Mouse (Mus musculus) intestine, embryonic 14.5 days (tissue): ENCODE measurements around the gene Arl6ip1. TPM values are rescaled to one million over a fixed set of nuclear protein-coding genes. Genes with fewer than 3 reads are reported as not detected.
"Not testable (repeated sequence)": the region's sequence is repeated elsewhere in the genome, so short reads cannot be mapped to it uniquely, and the experiment has no call there.

Experiments used
- ATAC-seq: fragments of 200-750 bp; cut with Nextera tagmentation; replicated peaks from 2 replicates; pipeline ENCODE4 v1.8.0; 2017; ENCODE audit warnings: low read depth, moderate number of reproducible peaks, moderate TSS enrichment, moderate library complexity; ENCODE audit not compliant: low FRiP score, low TSS enrichment
- DNase-seq: peaks from one replicate; pipeline ENCODE4 v3.0.0-alpha.2; 2018; ENCODE audit warnings: low spot score
- H3K27ac ChIP-seq: fragments of 300-500 bp; sonication (generic); 2 replicates; pipeline ENCODE4 v1.5.1; 2014; ENCODE audit warnings: low read depth, mild to moderate bottlenecking, control low read depth
- H3K27me3 ChIP-seq: fragments of 300-500 bp; sonication (generic); replicated peaks from 2 replicates; pipeline ENCODE4 v1.6.1; 2014; ENCODE audit warnings: low read length, control low read depth; ENCODE audit not compliant: control insufficient read depth, insufficient read depth
- H3K36me3 ChIP-seq: fragments of 300-500 bp; sonication (generic); 2 replicates; pipeline ENCODE4 v1.6.1; 2014; ENCODE audit warnings: low read length, control low read depth; ENCODE audit not compliant: control insufficient read depth, insufficient read depth
- H3K4me1 ChIP-seq: fragments of 300-500 bp; sonication (generic); replicated peaks from 2 replicates; pipeline ENCODE4 v1.6.1; 2014; ENCODE audit warnings: low read length, control low read depth, mixed read lengths; ENCODE audit not compliant: control insufficient read depth, insufficient read depth
- H3K4me2 ChIP-seq: fragments of 300-500 bp; sonication (generic); 2 replicates; pipeline ENCODE4 v1.6.1; 2014; ENCODE audit warnings: low read length
- H3K4me3 ChIP-seq: fragments of 300-500 bp; sonication (generic); 2 replicates; pipeline ENCODE4 v1.5.1; 2014; ENCODE audit warnings: low read depth, low read length, control low read depth, mixed read lengths
- H3K9ac ChIP-seq: fragments of 300-500 bp; sonication (generic); 2 replicates; pipeline ENCODE4 v1.6.1; 2014; ENCODE audit warnings: mild to moderate bottlenecking, low read length
- H3K9me3 ChIP-seq: fragments of 300-500 bp; sonication (generic); 2 replicates; pipeline ENCODE4 v1.6.1; 2016; ENCODE audit warnings: low read length, control low read depth; ENCODE audit not compliant: control insufficient read depth
- WGBS: fragments of 180-500 bp; shearing (Covaris S2); extraction: QIAGEN DNeasy Blood & Tissue Kit; methylation state at CpG from one replicate; pipeline ENCODE4 v1.1.7; 2014; 5-methylcytosine and 5-hydroxymethylcytosine counted together
- polyA plus RNA-seq: library from polyadenylated mRNA; unstranded; fragments of >200 nt; fragmentation: Nextera tagmentation; extraction: Ambion mirVana; gene quantifications from 2 replicates; pipeline ENCODE4 v1.2.1, GENCODE M21; 2014

Arl6ip1 gene
- polyA plus RNA-seq, result 323 and 348 TPM in 2 replicates

DNA sequence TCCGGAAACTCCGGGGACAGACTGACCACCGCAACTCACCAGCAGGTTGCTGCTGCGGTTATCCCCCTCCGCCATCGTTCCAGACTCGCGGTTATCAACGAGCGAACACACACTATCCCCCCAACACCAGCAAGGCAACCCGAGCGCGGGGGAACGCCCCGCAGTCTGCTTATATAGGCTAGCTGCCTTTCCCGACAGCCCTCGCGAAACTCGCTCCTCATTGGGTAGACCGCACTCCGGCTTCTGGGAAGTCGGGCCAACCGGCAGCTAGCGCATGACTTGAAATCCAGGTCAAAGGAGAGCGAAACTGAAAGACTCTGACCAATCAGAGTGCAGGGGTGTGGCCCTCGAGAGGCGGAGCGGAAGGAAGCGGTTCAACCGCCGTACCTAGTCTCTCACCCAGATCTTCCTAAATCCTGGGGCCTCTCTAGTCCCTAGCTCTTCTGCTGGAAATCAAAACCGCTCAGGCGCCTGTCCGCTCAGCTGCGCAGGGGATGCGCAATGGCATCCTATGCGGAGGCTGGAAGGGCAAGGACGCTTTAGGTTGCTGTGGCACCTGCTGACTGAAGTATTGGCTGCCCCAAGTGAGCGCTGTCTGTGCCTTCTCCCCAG, at the start of gene Arl6ip1:
Arl6ip1 (minus strand) TSS at position 233 of the 612 bp plus-strand sequence.
- H3K4me3 ChIP-seq, result peak within 1 kb of the TSS; percentile 78
- ATAC-seq (peak; percentile 98), DNase-seq (peak; percentile 99)
- H3K4me2 ChIP-seq, result peak within 1 kb of the TSS; percentile 75
- H3K36me3 ChIP-seq, result peaks cover 22% of the 10 kb centered on the region
- H3K27me3 ChIP-seq, result no peaks in the 10 kb centered on the region
- H3K27ac ChIP-seq, result peak within 1 kb of the TSS; percentile 94
- H3K9me3 ChIP-seq, result no peaks in the 10 kb centered on the region
- peak within 1 kb of the TSS; percentile 88 for H3K9ac ChIP-seq
- under 1% methylated on average over 39 of the region's 39 CpGs for WGBS
- peaks cover 21% of the 10 kb centered on the region for H3K4me1 ChIP-seq

DNA sequence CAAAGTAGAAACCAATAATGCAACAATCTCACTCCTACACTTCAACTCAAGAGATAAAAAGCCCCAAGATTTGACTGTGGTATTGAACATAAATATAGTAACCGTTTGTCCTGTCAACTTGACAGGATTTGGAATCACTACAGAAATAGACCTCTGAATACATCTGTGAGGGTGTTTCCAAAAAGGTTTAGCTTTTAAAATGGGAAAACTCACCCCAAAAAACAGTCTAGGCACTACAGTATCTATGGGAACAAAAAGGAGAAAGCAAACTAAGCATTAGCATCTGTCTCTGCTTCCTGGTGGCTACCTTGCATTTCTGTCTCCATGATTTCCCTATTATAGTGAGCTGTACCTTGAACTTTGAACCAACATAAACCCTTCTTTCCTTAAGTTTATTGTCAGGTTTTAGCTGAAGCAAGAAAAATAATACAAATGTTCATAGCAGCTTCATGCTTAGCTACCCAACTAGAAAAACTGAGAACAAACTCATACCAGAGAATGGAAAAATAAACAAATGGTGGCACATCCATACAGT, 46.4 kb upstream of the Arl6ip1 start:
- WGBS, result 86% methylated on average over 1 of the region's 1 CpGs
- Histone ChIP-seq H3K9ac (no peak overlapping the region), H3K27me3 (no peaks in the 10 kb centered on the region), H3K4me3 (no peak overlapping the region), H3K9me3 (no peaks in the 10 kb centered on the region), H3K27ac (no peak overlapping the region), H3K4me1 (no peaks in the 10 kb centered on the region), H3K36me3 (peaks cover 74% of the 10 kb centered on the region), H3K4me2 (no peak overlapping the region)
- ATAC-seq (no peak), DNase-seq (no peak)

DNA sequence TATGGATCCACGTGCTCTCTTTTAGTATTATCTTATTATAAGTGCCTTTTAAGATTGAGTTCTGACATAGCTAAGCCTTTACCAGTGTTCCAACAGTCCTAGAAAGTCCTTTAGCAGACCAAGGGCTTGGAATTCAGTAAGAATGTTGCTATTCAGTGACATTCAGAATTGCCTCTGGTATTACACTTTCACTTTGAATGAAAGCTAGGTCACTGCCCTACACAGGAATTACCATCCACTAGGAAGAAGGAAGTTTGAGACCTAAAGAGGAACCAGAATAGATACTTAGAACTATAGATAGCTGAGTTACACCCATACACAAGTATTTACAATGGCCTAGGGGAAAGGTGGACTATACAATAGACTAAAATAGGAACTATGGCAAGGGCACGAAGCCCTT, 40.7 kb upstream of the Arl6ip1 start:
- DNase-seq, H3K27ac ChIP-seq, H3K4me3 ChIP-seq, H3K4me2 ChIP-seq, H3K9me3 ChIP-seq, H3K9ac ChIP-seq, H3K27me3 ChIP-seq, ATAC-seq, H3K4me1 ChIP-seq: not testable (repeated sequence)
- peaks cover 86% of the 10 kb centered on the region for H3K36me3 ChIP-seq
- 94% methylated on average over 2 of the region's 2 CpGs for WGBS

DNA sequence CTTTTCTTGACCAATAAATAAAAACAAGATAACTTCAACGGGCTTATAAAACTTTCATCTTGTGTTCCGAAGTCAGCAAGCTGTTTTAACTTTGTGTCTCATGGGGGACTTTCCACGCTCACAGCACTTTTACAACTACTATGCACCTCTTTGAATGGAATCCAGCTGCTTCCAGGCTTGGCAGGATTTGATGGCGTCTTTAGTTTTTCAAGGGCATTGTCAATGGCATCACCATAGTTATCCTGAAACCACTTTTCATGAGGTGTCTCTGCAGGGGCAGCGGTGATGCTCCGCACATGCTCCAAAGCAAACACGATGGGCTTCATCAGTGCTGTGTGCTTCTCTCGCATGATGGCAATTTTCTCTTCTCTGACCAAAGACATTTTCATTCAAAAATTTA, 33.5 kb upstream of the Arl6ip1 start:
- DNase-seq (no peak), ATAC-seq (no peak)
- peaks cover 66% of the 10 kb centered on the region for H3K36me3 ChIP-seq
- no peaks in the 10 kb centered on the region for H3K9me3 ChIP-seq
- H3K9ac ChIP-seq, result no peak overlapping the region
- no peaks in the 10 kb centered on the region for H3K27me3 ChIP-seq
- WGBS, result 95% methylated on average over 8 of the region's 8 CpGs
- H3K4me2 ChIP-seq, result no peak overlapping the region
- H3K4me1 ChIP-seq, result no peaks in the 10 kb centered on the region
- no peak overlapping the region for H3K4me3 ChIP-seq
- no peak overlapping the region for H3K27ac ChIP-seq

DNA sequence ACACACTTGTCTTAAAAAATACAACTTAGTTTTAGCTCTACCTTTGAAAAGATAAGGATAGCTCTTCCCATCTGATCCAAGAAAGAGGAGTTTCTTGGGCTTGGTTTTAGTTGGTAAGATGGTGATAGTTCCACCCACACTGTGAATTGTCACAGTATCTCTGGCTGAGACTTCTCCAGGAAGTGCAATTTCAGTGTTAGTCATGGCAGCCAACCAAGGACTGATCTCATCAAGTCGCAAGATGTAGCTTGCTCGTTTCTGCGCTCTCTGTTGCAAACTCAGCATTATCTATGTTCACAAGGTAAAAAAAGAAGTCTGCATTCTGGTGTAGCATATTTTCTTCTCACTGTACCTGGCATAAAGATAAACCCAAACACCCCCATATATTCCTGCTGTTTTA, 30.7 kb upstream of the Arl6ip1 start:
- H3K36me3 ChIP-seq, result peaks cover 66% of the 10 kb centered on the region
- no peak for DNase-seq

DNA sequence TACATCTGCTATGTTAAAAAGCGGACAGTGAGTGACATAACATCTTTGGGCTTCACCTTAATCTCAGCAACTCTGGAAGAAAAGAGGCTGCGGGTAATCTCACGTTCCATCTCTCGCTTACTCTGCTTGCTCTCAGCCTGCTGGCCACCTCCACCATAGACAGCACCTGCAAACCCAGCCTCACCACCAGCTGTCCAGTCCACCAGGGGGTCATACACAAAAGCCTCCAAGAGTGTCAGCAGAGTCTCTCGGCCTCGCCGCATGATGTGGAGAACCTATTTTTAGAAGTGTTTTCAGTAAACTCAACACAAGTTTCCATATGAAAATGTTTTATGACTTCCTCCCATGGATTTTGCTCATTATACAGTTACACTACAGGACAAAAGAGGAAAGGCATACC, 27.0 kb upstream of the Arl6ip1 start:
- no peaks in the 10 kb centered on the region for H3K4me1 ChIP-seq
- 90% methylated on average over 7 of the region's 7 CpGs for WGBS
- peaks cover 80% of the 10 kb centered on the region for H3K36me3 ChIP-seq
- H3K9me3 ChIP-seq, result no peaks in the 10 kb centered on the region
- no peak overlapping the region for H3K4me3 ChIP-seq
- H3K4me2 ChIP-seq, result no peak overlapping the region
- no peak overlapping the region for H3K9ac ChIP-seq
- DNase-seq, result no peak
- no peaks in the 10 kb centered on the region for H3K27me3 ChIP-seq
- no peak overlapping the region for H3K27ac ChIP-seq
- ATAC-seq, result no peak

More for the DNA sequence above, 30.7 kb upstream of the Arl6ip1 start:
- no peak for ATAC-seq
- no peaks in the 10 kb centered on the region for H3K9me3 ChIP-seq
- no peak overlapping the region for H3K4me3 ChIP-seq
- H3K4me1 ChIP-seq, result no peaks in the 10 kb centered on the region
- no peak overlapping the region for H3K4me2 ChIP-seq
- no peak overlapping the region for H3K9ac ChIP-seq
- WGBS, result 91% methylated on average over 3 of the region's 3 CpGs
- H3K27ac ChIP-seq, result no peak overlapping the region
- no peaks in the 10 kb centered on the region for H3K27me3 ChIP-seq

DNA sequence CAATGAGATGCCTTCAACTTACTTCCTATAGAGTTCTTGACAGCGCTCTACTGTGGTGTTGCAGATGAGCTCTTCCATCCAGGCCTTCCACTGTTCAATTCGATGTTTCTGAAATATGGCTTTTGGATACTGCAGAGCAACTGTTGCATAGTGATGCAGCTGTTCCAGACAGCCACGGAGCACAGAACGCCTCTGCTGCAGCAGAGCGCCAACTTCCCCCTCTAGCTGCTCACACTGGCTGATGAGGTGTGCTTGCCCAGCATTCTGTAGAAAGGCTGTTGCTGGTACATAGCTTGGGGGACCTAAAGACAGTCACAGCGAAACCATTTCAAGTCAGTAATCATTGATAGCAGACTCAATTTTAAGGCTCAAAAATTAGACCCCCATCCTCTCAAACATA, 24.7 kb upstream of the Arl6ip1 start:
- H3K36me3 ChIP-seq, result peaks cover 80% of the 10 kb centered on the region
- H3K9ac ChIP-seq, result no peak overlapping the region
- WGBS, result 95% methylated on average over 6 of the region's 6 CpGs
- H3K4me2 ChIP-seq, result no peak overlapping the region
- no peak overlapping the region for H3K4me3 ChIP-seq
- DNase-seq, result no peak
- H3K9me3 ChIP-seq, result no peaks in the 10 kb centered on the region
- H3K27me3 ChIP-seq, result no peaks in the 10 kb centered on the region
- ATAC-seq, result no peak
- no peaks in the 10 kb centered on the region for H3K4me1 ChIP-seq
- H3K27ac ChIP-seq, result no peak overlapping the region

DNA sequence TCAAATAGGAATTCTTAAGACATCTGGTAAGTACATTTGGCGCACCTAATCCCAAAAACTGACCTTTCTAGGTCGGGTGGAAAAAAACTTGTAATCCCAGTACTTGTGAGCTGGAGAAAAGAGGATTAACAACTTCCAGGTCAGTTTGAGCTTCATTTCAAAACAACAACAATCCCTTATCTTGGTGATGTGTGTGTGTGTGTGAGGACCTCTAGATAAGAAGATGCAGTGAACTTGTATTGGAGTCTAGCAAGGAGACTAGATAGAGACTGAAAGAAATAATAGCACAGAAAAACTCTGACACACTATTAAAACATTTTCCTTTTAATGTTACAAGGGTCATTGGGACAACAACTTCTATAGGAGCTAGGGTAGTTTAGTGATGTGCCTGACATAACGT, 14.1 kb upstream of the Arl6ip1 start:
- Histone ChIP-seq H3K4me2 (no peak overlapping the region), H3K9ac (no peak overlapping the region), H3K4me1 (no peaks in the 10 kb centered on the region), H3K9me3 (no peaks in the 10 kb centered on the region), H3K4me3 (no peak overlapping the region), H3K36me3 (peaks cover 91% of the 10 kb centered on the region), H3K27me3 (no peaks in the 10 kb centered on the region), H3K27ac (no peak overlapping the region)
- no peak for DNase-seq
- ATAC-seq, result no peak
- WGBS, result 80% methylated on average over 3 of the region's 3 CpGs

DNA sequence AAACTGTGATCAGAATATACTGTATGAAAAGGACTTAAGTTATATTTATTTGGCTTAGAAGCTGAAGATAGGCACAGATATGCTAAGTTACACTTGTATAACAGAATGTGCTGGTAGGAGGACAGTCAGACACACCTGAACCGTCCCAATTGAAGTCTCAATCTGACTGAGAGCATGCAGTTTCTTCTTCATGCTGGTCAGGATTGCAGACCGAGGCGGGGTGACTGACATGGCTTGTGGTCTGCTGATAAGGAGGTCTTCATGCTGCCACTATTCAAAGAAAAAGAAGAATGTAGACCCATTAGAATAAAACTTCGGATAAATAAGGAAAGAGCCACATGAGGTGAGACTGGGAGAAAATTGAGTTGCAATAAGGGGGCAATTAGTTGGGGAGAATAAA, 13.7 kb upstream of the Arl6ip1 start:
- WGBS, result 93% methylated on average over 4 of the region's 4 CpGs
- no peak overlapping the region for H3K9ac ChIP-seq
- peaks cover 90% of the 10 kb centered on the region for H3K36me3 ChIP-seq
- no peak overlapping the region for H3K4me2 ChIP-seq
- no peaks in the 10 kb centered on the region for H3K4me1 ChIP-seq
- no peak for ATAC-seq
- no peak for DNase-seq
- no peaks in the 10 kb centered on the region for H3K27me3 ChIP-seq
- H3K27ac ChIP-seq, result no peak overlapping the region
- H3K9me3 ChIP-seq, result no peaks in the 10 kb centered on the region
- H3K4me3 ChIP-seq, result no peak overlapping the region
